Mouse (Mus musculus) intestine, embryonic 14.5 days (tissue): Measurements from ENCODE around the gene Wdr48. TPM values are rescaled to one million over a fixed set of nuclear protein-coding genes. Genes with fewer than 3 reads are reported as not detected.
A peak's percentile ranks its signal among the peaks of the same experiment; 100 is the strongest.

Experiments
- ATAC-seq: fragments of 200-750 bp; cut with Nextera tagmentation; replicated peaks from 2 replicates; pipeline ENCODE4 v1.8.0; 2017; ENCODE audit warnings: low read depth, moderate number of reproducible peaks, moderate TSS enrichment, moderate library complexity; ENCODE audit not compliant: low FRiP score, low TSS enrichment
- DNase-seq: peaks from one replicate; pipeline ENCODE4 v3.0.0-alpha.2; 2018; ENCODE audit warnings: low spot score
- H3K27ac ChIP-seq: fragments of 300-500 bp; sonication (generic); 2 replicates; pipeline ENCODE4 v1.5.1; 2014; ENCODE audit warnings: low read depth, mild to moderate bottlenecking, control low read depth
- H3K27me3 ChIP-seq: fragments of 300-500 bp; sonication (generic); replicated peaks from 2 replicates; pipeline ENCODE4 v1.6.1; 2014; ENCODE audit warnings: low read length, control low read depth; ENCODE audit not compliant: control insufficient read depth, insufficient read depth
- H3K36me3 ChIP-seq: fragments of 300-500 bp; sonication (generic); 2 replicates; pipeline ENCODE4 v1.6.1; 2014; ENCODE audit warnings: low read length, control low read depth; ENCODE audit not compliant: control insufficient read depth, insufficient read depth
- H3K4me1 ChIP-seq: fragments of 300-500 bp; sonication (generic); replicated peaks from 2 replicates; pipeline ENCODE4 v1.6.1; 2014; ENCODE audit warnings: low read length, control low read depth, mixed read lengths; ENCODE audit not compliant: control insufficient read depth, insufficient read depth
- H3K4me2 ChIP-seq: fragments of 300-500 bp; sonication (generic); 2 replicates; pipeline ENCODE4 v1.6.1; 2014; ENCODE audit warnings: low read length
- H3K4me3 ChIP-seq: fragments of 300-500 bp; sonication (generic); 2 replicates; pipeline ENCODE4 v1.5.1; 2014; ENCODE audit warnings: low read depth, low read length, control low read depth, mixed read lengths
- H3K9ac ChIP-seq: fragments of 300-500 bp; sonication (generic); 2 replicates; pipeline ENCODE4 v1.6.1; 2014; ENCODE audit warnings: mild to moderate bottlenecking, low read length
- H3K9me3 ChIP-seq: fragments of 300-500 bp; sonication (generic); 2 replicates; pipeline ENCODE4 v1.6.1; 2016; ENCODE audit warnings: low read length, control low read depth; ENCODE audit not compliant: control insufficient read depth
- WGBS: fragments of 180-500 bp; shearing (Covaris S2); extraction: QIAGEN DNeasy Blood & Tissue Kit; methylation state at CpG from one replicate; pipeline ENCODE4 v1.1.7; 2014; 5-methylcytosine and 5-hydroxymethylcytosine counted together
- polyA plus RNA-seq: library from polyadenylated mRNA; unstranded; fragments of >200 nt; fragmentation: Nextera tagmentation; extraction: Ambion mirVana; gene quantifications from 2 replicates; pipeline ENCODE4 v1.2.1, GENCODE M21; 2014

The Wdr48 gene
- polyA plus RNA-seq, 1 experiment from 2014 or later: 49.0 TPM

- Histone ChIP-seq H3K4me1 (no peaks in the 10 kb centered on the region), H3K27ac (no peak overlapping the region), H3K27me3 (no peaks in the 10 kb centered on the region), H3K4me3 (no peak overlapping the region), H3K36me3 (peaks cover 97% of the 10 kb centered on the region), H3K4me2 (no peak overlapping the region), H3K9ac (no peak overlapping the region), H3K9me3 (no peaks in the 10 kb centered on the region)
- 96% methylated on average over 3 of the region's 3 CpGs for WGBS
- DNase-seq: no peak
- ATAC-seq: no peak
These were observed 15.3 kb downstream of the Wdr48 start for GRCm38 (mm10) chr9:119909931-119910330.

- H3K4me1 ChIP-seq: no peaks in the 10 kb centered on the region
These were observed 18.6 kb downstream of the Wdr48 start for GRCm38 (mm10) chr9:119913087-119913838.

GRCm38 (mm10) chr9:119919858-119920257 is 25.2 kb downstream of the Wdr48 start:
- no peak overlapping the region for H3K9ac ChIP-seq
- no peak for ATAC-seq
- H3K36me3 ChIP-seq: peaks cover 86% of the 10 kb centered on the region
- no peaks in the 10 kb centered on the region for H3K9me3 ChIP-seq
- no peaks in the 10 kb centered on the region for H3K4me1 ChIP-seq
- H3K27ac ChIP-seq: no peak overlapping the region
- no peaks in the 10 kb centered on the region for H3K27me3 ChIP-seq
- H3K4me3 ChIP-seq: no peak overlapping the region
- H3K4me2 ChIP-seq: no peak overlapping the region
- whole genome bisulfite sequencing: 81% methylated on average over 1 of the region's 1 CpGs
- DNase-seq: no peak

More at GRCm38 (mm10) chr9:119913087-119913838, 18.6 kb downstream of the Wdr48 start:
- Histone ChIP-seq H3K9me3 (no peaks in the 10 kb centered on the region), H3K9ac (no peak overlapping the region), H3K36me3 (peaks cover 94% of the 10 kb centered on the region), H3K4me3 (no peak overlapping the region), H3K27ac (no peak overlapping the region), H3K27me3 (no peaks in the 10 kb centered on the region), H3K4me2 (no peak overlapping the region)
- ATAC-seq (no peak), DNase-seq (no peak)
- WGBS: 74% methylated on average over 13 of the region's 13 CpGs

GRCm38 (mm10) chr9:119923462-119923861 is 28.8 kb downstream of the Wdr48 start:
- DNase-seq (no peak), ATAC-seq (no peak)
- Histone ChIP-seq H3K27me3 (no peaks in the 10 kb centered on the region), H3K4me1 (no peaks in the 10 kb centered on the region), H3K9ac (no peak overlapping the region), H3K4me3 (no peak overlapping the region), H3K9me3 (no peaks in the 10 kb centered on the region), H3K27ac (no peak overlapping the region), H3K4me2 (no peak overlapping the region), H3K36me3 (peaks cover 90% of the 10 kb centered on the region)
- 86% methylated on average over 4 of the region's 4 CpGs for WGBS

GRCm38 (mm10) chr9:119925120-119925657 is 30.5 kb downstream of the Wdr48 start:
- H3K27me3 ChIP-seq: no peaks in the 10 kb centered on the region
- no peaks in the 10 kb centered on the region for H3K9me3 ChIP-seq
- ATAC-seq (no peak), DNase-seq (no peak)
- no peak overlapping the region for H3K4me3 ChIP-seq
- peaks cover 92% of the 10 kb centered on the region for H3K36me3 ChIP-seq
- H3K4me1 ChIP-seq: no peaks in the 10 kb centered on the region
- H3K4me2 ChIP-seq: no peak overlapping the region
- no peak overlapping the region for H3K9ac ChIP-seq
- H3K27ac ChIP-seq: 0 out of 2 replicates have a peak overlapping the region, but pooled peaks have one; percentile 14
- 87% methylated on average over 16 of the region's 16 CpGs for WGBS

- Histone ChIP-seq H3K4me3 (no peak overlapping the region), H3K36me3 (peaks cover 91% of the 10 kb centered on the region), H3K4me1 (no peaks in the 10 kb centered on the region), H3K27ac (peak overlapping the region; percentile 14; the same call in 1 of the 2 replicates), H3K9ac (no peak overlapping the region), H3K27me3 (no peaks in the 10 kb centered on the region), H3K9me3 (no peaks in the 10 kb centered on the region), H3K4me2 (no peak overlapping the region)
- ATAC-seq (no peak), DNase-seq (no peak)
- WGBS: 65% methylated on average over 8 of the region's 8 CpGs
These were observed 31.1 kb downstream of the Wdr48 start for GRCm38 (mm10) chr9:119925729-119926128.

GRCm38 (mm10) chr9:119926497-119926896 is 31.8 kb downstream of the Wdr48 start:
- no peak overlapping the region for H3K4me2 ChIP-seq
- H3K4me3 ChIP-seq: no peak overlapping the region
- H3K27me3 ChIP-seq: no peaks in the 10 kb centered on the region
- H3K4me1 ChIP-seq: no peaks in the 10 kb centered on the region
- DNase-seq (no peak), ATAC-seq (no peak)
- H3K27ac ChIP-seq: no peak overlapping the region; the same call in 1 of the 2 replicates
- H3K36me3 ChIP-seq: peaks cover 91% of the 10 kb centered on the region
- no peak overlapping the region for H3K9ac ChIP-seq
- no peaks in the 10 kb centered on the region for H3K9me3 ChIP-seq
- 69% methylated on average over 5 of the region's 5 CpGs for WGBS

- H3K36me3 ChIP-seq: peaks cover 49% of the 10 kb centered on the region
- no peak for ATAC-seq
- H3K27ac ChIP-seq: no peak overlapping the region
These were observed 37.7 kb downstream of the Wdr48 start for GRCm38 (mm10) chr9:119932358-119932757.

More at GRCm38 (mm10) chr9:119932358-119932757, 37.7 kb downstream of the Wdr48 start:
- no peak overlapping the region for H3K9ac ChIP-seq
- no peak overlapping the region for H3K4me2 ChIP-seq
- H3K4me1 ChIP-seq: peaks cover 7% of the 10 kb centered on the region; the same call in 1 of the 2 replicates
- H3K9me3 ChIP-seq: no peaks in the 10 kb centered on the region
- no peak overlapping the region for H3K4me3 ChIP-seq
- H3K27me3 ChIP-seq: no peaks in the 10 kb centered on the region
- WGBS: 85% methylated on average over 12 of the region's 12 CpGs
- no peak for DNase-seq
